8 mouse cellular contexts compared by ENCODE assay signal in genomic region chr2:145859932-145860801, GRCm38 (mm10). TPM values are rescaled to one million over a fixed set of nuclear protein-coding genes. Genes with fewer than 3 reads are reported as not detected.
DNase-seq lines count a peak whose midpoint lies in the region; ATAC-seq lines count a peak whose summit lies in the region.

No protein-coding gene starts in this region.

- no peaks in the 10 kb centered on the region; the same call in 1 of the 2 replicates for H3K9me3 ChIP-seq in embryonic facial prominence, embryonic 15.5 days (replicated peaks)
- H3K9me3 ChIP-seq in kidney, embryonic 14.5 days (ENCODE audit: control insufficient read depth, low read length) = no peaks in the 10 kb centered on the region
- H3K9me3 ChIP-seq in limb, embryonic 13.5 days = no peaks in the 10 kb centered on the region
- no peaks in the 10 kb centered on the region for H3K9me3 ChIP-seq in midbrain, embryonic 14.5 days (ENCODE audit: control insufficient read depth, low read length)

- DNase-seq in brain, adult 2 months (ENCODE audit: low read depth, low spot score) = peak; percentile 92
- DNase-seq in heart, adult 9 months (ENCODE audit: low spot score in 2 of 2) = peak; percentile 86 to 89
- DNase-seq in midbrain, embryonic 14.5 days = peak; percentile 85
- peak; percentile 7 to 46 for DNase-seq in spleen, postnatal 10 days (ENCODE audit: low spot score in 2 of 2)

- H3K4me1 ChIP-seq in embryonic facial prominence, embryonic 15.5 days = peaks cover 57% of the 10 kb centered on the region
- peaks cover 28% of the 10 kb centered on the region for H3K4me1 ChIP-seq in kidney, embryonic 14.5 days (ENCODE audit: control insufficient read depth, insufficient read depth, low read length)
- peaks cover 72% of the 10 kb centered on the region for H3K4me1 ChIP-seq in limb, embryonic 13.5 days
- peaks cover 26% of the 10 kb centered on the region for H3K4me1 ChIP-seq in midbrain, embryonic 14.5 days (ENCODE audit: control insufficient read depth, insufficient read depth, low read length)

- peak overlapping the region; percentile 70 for H3K4me2 ChIP-seq in embryonic facial prominence, embryonic 15.5 days (replicated peaks)
- peak overlapping the region; percentile 31 for H3K4me2 ChIP-seq in kidney, embryonic 14.5 days (replicated peaks; ENCODE audit: low read depth, low read length)
- H3K4me2 ChIP-seq in limb, embryonic 13.5 days (replicated peaks) = peak overlapping the region; percentile 85
- peak overlapping the region; percentile 66 for H3K4me2 ChIP-seq in midbrain, embryonic 14.5 days (ENCODE audit: low read length)

- no peaks in the 10 kb centered on the region for H3K27me3 ChIP-seq in embryonic facial prominence, embryonic 15.5 days
- no peaks in the 10 kb centered on the region for H3K27me3 ChIP-seq in kidney, embryonic 14.5 days (ENCODE audit: control insufficient read depth, insufficient read depth, low read length)
- no peaks in the 10 kb centered on the region for H3K27me3 ChIP-seq in limb, embryonic 13.5 days
- H3K27me3 ChIP-seq in midbrain, embryonic 14.5 days (ENCODE audit: control insufficient read depth, insufficient read depth, low read length) = no peaks in the 10 kb centered on the region

- 1% methylated on average over 40 of the region's 40 CpGs for WGBS in embryonic facial prominence, embryonic 15.5 days
- WGBS in kidney, embryonic 14.5 days = 16% methylated on average over 40 of the region's 40 CpGs
- WGBS in limb, embryonic 13.5 days = 2% methylated on average over 40 of the region's 40 CpGs
- WGBS in midbrain, embryonic 14.5 days = 3% methylated on average over 40 of the region's 40 CpGs

- ATAC-seq in embryonic facial prominence, embryonic 15.5 days (ENCODE audit: insufficient number of reproducible peaks, low FRiP score, low TSS enrichment, low read depth) = peak; percentile 85
- peak; percentile 74 for ATAC-seq in kidney, embryonic 14.5 days (ENCODE audit: low FRiP score, low TSS enrichment)
- ATAC-seq in limb, embryonic 13.5 days (ENCODE audit: low FRiP score, low read depth) = peak; percentile 88
- peak; percentile 81 for ATAC-seq in midbrain, embryonic 14.5 days (ENCODE audit: low FRiP score, low TSS enrichment)
- no peak for ATAC-seq in erythroblast, adult 5-6 weeks (replicated peaks; ENCODE audit: low FRiP score, poor library complexity, severe bottlenecking)

- H3K27ac ChIP-seq in embryonic facial prominence, embryonic 15.5 days (replicated peaks) = peak overlapping the region; percentile 97
- H3K27ac ChIP-seq in kidney, embryonic 14.5 days (ENCODE audit: low read depth, low read length) = peak overlapping the region; percentile 88
- H3K27ac ChIP-seq in limb, embryonic 13.5 days = peak overlapping the region; percentile 99
- H3K27ac ChIP-seq in midbrain, embryonic 14.5 days (replicated peaks; ENCODE audit: low read depth, low read length) = peak overlapping the region; percentile 85

- H3K36me3 ChIP-seq in embryonic facial prominence, embryonic 15.5 days = no peaks in the 10 kb centered on the region
- H3K36me3 ChIP-seq in kidney, embryonic 14.5 days (ENCODE audit: control insufficient read depth, insufficient read depth, low read length) = no peaks in the 10 kb centered on the region; the same call in 1 of the 2 replicates
- peaks cover 5% of the 10 kb centered on the region; the same call in 1 of the 2 replicates for H3K36me3 ChIP-seq in limb, embryonic 13.5 days
- H3K36me3 ChIP-seq in midbrain, embryonic 14.5 days (ENCODE audit: control insufficient read depth, insufficient read depth, low read length) = no peaks in the 10 kb centered on the region

- H3K4me3 ChIP-seq in embryonic facial prominence, embryonic 15.5 days (replicated peaks) = peak overlapping the region; percentile 58
- H3K4me3 ChIP-seq in kidney, embryonic 14.5 days (ENCODE audit: low read length) = peak overlapping the region; percentile 26; the same call in 1 of the 2 replicates
- peak overlapping the region; percentile 70 for H3K4me3 ChIP-seq in limb, embryonic 13.5 days
- peak overlapping the region; percentile 38 for H3K4me3 ChIP-seq in midbrain, embryonic 14.5 days (replicated peaks; ENCODE audit: low read depth, low read length)

- H3K9ac ChIP-seq in embryonic facial prominence, embryonic 15.5 days = peak overlapping the region; percentile 54
- H3K9ac ChIP-seq in kidney, embryonic 14.5 days (ENCODE audit: low read depth, low read length) = peak overlapping the region; percentile 43
- peak overlapping the region; percentile 80 for H3K9ac ChIP-seq in limb, embryonic 13.5 days
- H3K9ac ChIP-seq in midbrain, embryonic 14.5 days (replicated peaks; ENCODE audit: low read length) = peak overlapping the region; percentile 50

RNA-seq across cellular contexts. Expression of gene Naa20, which starts 41.7 kb away (rescaled TPM):
- polyA plus RNA-seq in embryonic facial prominence, embryonic 15.5 days (2015; fragmentation: Nextera tagmentation; extraction: Ambion mirVana) = 151 and 160 TPM in 2 replicates
- polyA plus RNA-seq in kidney, embryonic 14.5 days (2014; fragmentation: Nextera tagmentation; extraction: Ambion mirVana) = 205 and 206 TPM in 2 replicates
- polyA plus RNA-seq in limb, embryonic 13.5 days (2015; fragmentation: Nextera tagmentation; extraction: Ambion mirVana) = 163 and 165 TPM in 2 replicates
- polyA plus RNA-seq in midbrain, embryonic 14.5 days (2014; fragmentation: Nextera tagmentation; extraction: Ambion mirVana) = 128 and 134 TPM in 2 replicates
- 9.2 and 24.0 TPM in 2 replicates for total RNA-seq in erythroblast, adult 5-6 weeks (2015; ENCODE audit: low replicate concordance)
- total RNA-seq in erythroblast, adult 5-6 weeks (2017; ENCODE audit: low replicate concordance) = 11.8 and 22.2 TPM in 2 replicates

Comparison
In these comparisons a context has a peak if more than half of its experiments do, and no peak if none do; other contexts are left out.
1. DNase-seq: peak in every context shown above with its lines; median percentile 92 in brain, adult 2 months; 88 in heart, adult 9 months; 85 in midbrain, embryonic 14.5 days; 26 in spleen, postnatal 10 days.
2. H3K4me2 ChIP-seq: peak in every context shown above with its lines; median percentile 85 in limb, embryonic 13.5 days; 70 in embryonic facial prominence, embryonic 15.5 days; 66 in midbrain, embryonic 14.5 days; 31 in kidney, embryonic 14.5 days.